Mouse (Mus musculus): ENCODE measurements around the gene Vrtn. TPM values are rescaled to one million over a fixed set of nuclear protein-coding genes. Genes with fewer than 3 reads are reported as not detected.

Gene Vrtn
- polyA plus RNA-seq, 1 experiment from 2014 or later = not detected

GRCm38 (mm10) chr12:84650234-84650633 is 9.4 kb downstream of the Vrtn start:
- no peak overlapping the region for H3K4me2 ChIP-seq
- no peaks in the 10 kb centered on the region for H3K4me1 ChIP-seq (ENCODE audit: insufficient read depth)
- H3K9ac ChIP-seq = no peak overlapping the region
- H3K4me3 ChIP-seq (ENCODE audit: low read depth, low read length) = no peak overlapping the region
- ATAC-seq (ENCODE audit: insufficient read depth) = no peak
- no peak for DNase-seq
- WGBS = 74% methylated on average over 13 of the region's 13 CpGs
- H3K36me3 ChIP-seq (ENCODE audit: insufficient read depth) = no peaks in the 10 kb centered on the region
- no peak for TF ChIP-seq CTCF (IDR thresholded peaks at IDR 0.05; ENCODE audit: low read depth)
- H3K27me3 ChIP-seq (ENCODE audit: insufficient read depth, low read length) = no peaks in the 10 kb centered on the region
- H3K27ac ChIP-seq (ENCODE audit: low read depth) = no peak overlapping the region
- H3K9me3 ChIP-seq (ENCODE audit: low read depth, low read length) = no peaks in the 10 kb centered on the region

GRCm38 (mm10) chr12:84653912-84654311 is 13.1 kb downstream of the Vrtn start:
- Histone ChIP-seq H3K4me3 (ENCODE audit: low read depth, low read length) (no peak overlapping the region), H3K36me3 (ENCODE audit: insufficient read depth) (no peaks in the 10 kb centered on the region), H3K4me2 (no peak overlapping the region), H3K9me3 (ENCODE audit: low read depth, low read length) (no peaks in the 10 kb centered on the region), H3K4me1 (ENCODE audit: insufficient read depth) (no peaks in the 10 kb centered on the region), H3K27ac (ENCODE audit: low read depth) (no peak overlapping the region), H3K9ac (no peak overlapping the region), H3K27me3 (ENCODE audit: insufficient read depth, low read length) (no peaks in the 10 kb centered on the region)
- whole genome bisulfite sequencing = 14% methylated on average over 3 of the region's 3 CpGs
- DNase-seq = peak; percentile 84
- no peak for ATAC-seq (ENCODE audit: insufficient read depth)
- TF ChIP-seq CTCF (IDR thresholded peaks at IDR 0.05; ENCODE audit: low read depth) = peak; percentile 95

- DNase-seq = peak; percentile 21
- WGBS = 77% methylated on average over 3 of the region's 3 CpGs
Observed at GRCm38 (mm10) chr12:84670555-84670954, 29.7 kb downstream of the Vrtn start.

GRCm38 (mm10) chr12:84671646-84672045 is 30.8 kb downstream of the Vrtn start:
- Histone ChIP-seq H3K27ac (ENCODE audit: low read depth) (no peak overlapping the region), H3K27me3 (ENCODE audit: insufficient read depth, low read length) (no peaks in the 10 kb centered on the region), H3K9me3 (ENCODE audit: low read depth, low read length) (no peaks in the 10 kb centered on the region), H3K9ac (no peak overlapping the region), H3K4me1 (ENCODE audit: insufficient read depth) (no peaks in the 10 kb centered on the region), H3K36me3 (ENCODE audit: insufficient read depth) (no peaks in the 10 kb centered on the region), H3K4me2 (no peak overlapping the region), H3K4me3 (ENCODE audit: low read depth, low read length) (no peak overlapping the region)
- DNase-seq = no peak
- ATAC-seq (ENCODE audit: insufficient read depth) = no peak
- WGBS = 18% methylated on average over 10 of the region's 10 CpGs
- no peak for TF ChIP-seq CTCF (IDR thresholded peaks at IDR 0.05; ENCODE audit: low read depth)

More at GRCm38 (mm10) chr12:84670555-84670954, 29.7 kb downstream of the Vrtn start:
- Histone ChIP-seq H3K4me1 (ENCODE audit: insufficient read depth) (no peaks in the 10 kb centered on the region), H3K36me3 (ENCODE audit: insufficient read depth) (no peaks in the 10 kb centered on the region), H3K4me3 (ENCODE audit: low read depth, low read length) (no peak overlapping the region), H3K27ac (ENCODE audit: low read depth) (no peak overlapping the region), H3K9me3 (ENCODE audit: low read depth, low read length) (no peaks in the 10 kb centered on the region), H3K4me2 (no peak overlapping the region), H3K9ac (no peak overlapping the region), H3K27me3 (ENCODE audit: insufficient read depth, low read length) (no peaks in the 10 kb centered on the region)
- TF ChIP-seq CTCF (IDR thresholded peaks at IDR 0.05; ENCODE audit: low read depth) = peak; percentile 18
- no peak for ATAC-seq (ENCODE audit: insufficient read depth)

GRCm38 (mm10) chr12:84674666-84675526 is 34.1 kb downstream of the Vrtn start:
- no peaks in the 10 kb centered on the region for H3K9me3 ChIP-seq (ENCODE audit: low read depth, low read length)
- no peaks in the 10 kb centered on the region for H3K27me3 ChIP-seq (ENCODE audit: insufficient read depth, low read length)
- no peak overlapping the region for H3K27ac ChIP-seq (ENCODE audit: low read depth)
- 26% methylated on average over 14 of the region's 14 CpGs for WGBS
- H3K4me2 ChIP-seq = no peak overlapping the region
- H3K4me1 ChIP-seq (ENCODE audit: insufficient read depth) = no peaks in the 10 kb centered on the region
- no peak overlapping the region for H3K9ac ChIP-seq
- ATAC-seq (ENCODE audit: insufficient read depth) (no peak), DNase-seq (no peak)
- no peak overlapping the region for H3K4me3 ChIP-seq (ENCODE audit: low read depth, low read length)
- no peaks in the 10 kb centered on the region for H3K36me3 ChIP-seq (ENCODE audit: insufficient read depth)
- TF ChIP-seq CTCF (IDR thresholded peaks at IDR 0.05; ENCODE audit: low read depth) = no peak

- H3K4me1 ChIP-seq (ENCODE audit: insufficient read depth) = no peaks in the 10 kb centered on the region
- DNase-seq = no peak
- 71% methylated on average over 3 of the region's 3 CpGs for WGBS
- H3K27me3 ChIP-seq (ENCODE audit: insufficient read depth, low read length) = no peaks in the 10 kb centered on the region
- no peak overlapping the region for H3K4me3 ChIP-seq (ENCODE audit: low read depth, low read length)
- no peaks in the 10 kb centered on the region for H3K9me3 ChIP-seq (ENCODE audit: low read depth, low read length)
- H3K9ac ChIP-seq = no peak overlapping the region
- ATAC-seq (ENCODE audit: insufficient read depth) = no peak
- no peak for TF ChIP-seq CTCF (IDR thresholded peaks at IDR 0.05; ENCODE audit: low read depth)
- H3K27ac ChIP-seq (ENCODE audit: low read depth) = no peak overlapping the region
- H3K4me2 ChIP-seq = no peak overlapping the region
- H3K36me3 ChIP-seq (ENCODE audit: insufficient read depth) = no peaks in the 10 kb centered on the region
Observed at GRCm38 (mm10) chr12:84676011-84676410, 35.2 kb downstream of the Vrtn start.

GRCm38 (mm10) chr12:84684569-84684968 is 43.8 kb downstream of the Vrtn start:
- no peak overlapping the region for H3K4me2 ChIP-seq

More at GRCm38 (mm10) chr12:84684569-84684968, 43.8 kb downstream of the Vrtn start:
- DNase-seq = no peak
- Histone ChIP-seq H3K27me3 (ENCODE audit: insufficient read depth, low read length) (no peaks in the 10 kb centered on the region), H3K9me3 (ENCODE audit: low read depth, low read length) (no peaks in the 10 kb centered on the region), H3K9ac (no peak overlapping the region), H3K4me1 (ENCODE audit: insufficient read depth) (no peaks in the 10 kb centered on the region), H3K27ac (ENCODE audit: low read depth) (no peak overlapping the region), H3K4me3 (ENCODE audit: low read depth, low read length) (no peak overlapping the region), H3K36me3 (ENCODE audit: insufficient read depth) (no peaks in the 10 kb centered on the region)
- no peak for TF ChIP-seq CTCF (IDR thresholded peaks at IDR 0.05; ENCODE audit: low read depth)
- WGBS = 65% methylated on average over 7 of the region's 7 CpGs
- ATAC-seq (ENCODE audit: insufficient read depth) = no peak
